Mouse (Mus musculus) midbrain, embryonic 12.5 days (tissue): ENCODE data around the gene Sept11. TPM values are rescaled to one million over a fixed set of nuclear protein-coding genes. Genes with fewer than 3 reads are reported as not detected.
A peak's percentile ranks its signal among the peaks of the same experiment; 100 is the strongest.

ENCODE experiments used
- ATAC-seq: fragments of 200-750 bp; cut with Nextera tagmentation; 2 replicates; pipeline ENCODE4 v1.8.0; 2017; ENCODE audit warnings: low read depth, moderate TSS enrichment, moderate library complexity; ENCODE audit not compliant: low FRiP score
- H3K27ac ChIP-seq: fragments of 300-500 bp; sonication (generic); replicated peaks from 2 replicates; pipeline ENCODE4 v1.5.1; 2016; ENCODE audit warnings: mild to moderate bottlenecking
- H3K27me3 ChIP-seq: fragments of 300-500 bp; sonication (generic); 2 replicates; pipeline ENCODE4 v1.6.1; 2016; ENCODE audit warnings: mild to moderate bottlenecking
- H3K36me3 ChIP-seq: fragments of 300-500 bp; sonication (generic); 2 replicates; pipeline ENCODE4 v1.6.1; 2016
- H3K4me1 ChIP-seq: fragments of 300-500 bp; sonication (generic); 2 replicates; pipeline ENCODE4 v1.6.1; 2016
- H3K4me2 ChIP-seq: fragments of 300-500 bp; sonication (generic); replicated peaks from 2 replicates; pipeline ENCODE4 v1.6.1; 2016; ENCODE audit warnings: mild to moderate bottlenecking, moderate library complexity
- H3K4me3 ChIP-seq: fragments of 300-500 bp; sonication (generic); 2 replicates; pipeline ENCODE4 v1.5.1; 2016; ENCODE audit warnings: mild to moderate bottlenecking
- H3K9ac ChIP-seq: fragments of 300-500 bp; sonication (generic); replicated peaks from 2 replicates; pipeline ENCODE4 v1.6.1; 2016; ENCODE audit warnings: mild to moderate bottlenecking, moderate library complexity
- H3K9me3 ChIP-seq: fragments of 300-500 bp; sonication (generic); 2 replicates; pipeline ENCODE4 v1.6.1; 2016; ENCODE audit warnings: mild to moderate bottlenecking
- WGBS: fragments of 180-500 bp; shearing (Covaris S2); methylation state at CpG from one replicate; pipeline ENCODE4 v1.1.7; 2016; 5-methylcytosine and 5-hydroxymethylcytosine counted together
- polyA plus RNA-seq: library from polyadenylated mRNA; unstranded; fragments of >200 nt; fragmentation: Nextera tagmentation; extraction: Ambion mirVana; gene quantifications from 2 replicates; pipeline ENCODE4 v1.2.1, GENCODE M21; 2016

The Sept11 gene
- polyA plus RNA-seq, 1 experiment from 2014 or later, result 260 TPM

DNA sequence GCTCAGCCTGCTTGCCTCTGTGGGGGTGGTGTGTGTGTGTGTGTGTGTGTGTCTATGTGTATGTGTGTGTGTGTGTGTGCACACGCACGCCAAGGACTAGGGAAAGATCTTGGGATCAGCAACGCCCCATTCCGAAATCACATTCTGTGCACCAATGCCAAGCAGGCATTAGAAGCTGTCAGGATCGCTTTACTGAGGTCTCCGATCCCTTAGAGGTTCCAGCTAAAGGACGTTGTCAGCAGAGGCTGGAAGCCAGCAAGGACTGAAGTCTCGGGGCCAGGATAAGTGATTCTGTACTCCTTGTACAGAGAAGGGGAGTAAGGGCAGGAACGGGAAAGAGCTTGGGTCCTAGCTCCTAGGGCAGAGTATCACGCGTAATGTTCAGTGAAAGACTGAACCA lies 61.2 kb downstream of the Sept11 start:
- Histone ChIP-seq H3K9me3 (no peaks in the 10 kb centered on the region), H3K36me3 (peaks cover 67% of the 10 kb centered on the region), H3K27ac (no peak overlapping the region), H3K4me2 (no peak overlapping the region), H3K4me1 (peaks cover 13% of the 10 kb centered on the region), H3K4me3 (no peak overlapping the region), H3K27me3 (no peaks in the 10 kb centered on the region), H3K9ac (no peak overlapping the region)
- ATAC-seq, result no peak
- WGBS, result 94% methylated on average over 11 of the region's 11 CpGs

DNA sequence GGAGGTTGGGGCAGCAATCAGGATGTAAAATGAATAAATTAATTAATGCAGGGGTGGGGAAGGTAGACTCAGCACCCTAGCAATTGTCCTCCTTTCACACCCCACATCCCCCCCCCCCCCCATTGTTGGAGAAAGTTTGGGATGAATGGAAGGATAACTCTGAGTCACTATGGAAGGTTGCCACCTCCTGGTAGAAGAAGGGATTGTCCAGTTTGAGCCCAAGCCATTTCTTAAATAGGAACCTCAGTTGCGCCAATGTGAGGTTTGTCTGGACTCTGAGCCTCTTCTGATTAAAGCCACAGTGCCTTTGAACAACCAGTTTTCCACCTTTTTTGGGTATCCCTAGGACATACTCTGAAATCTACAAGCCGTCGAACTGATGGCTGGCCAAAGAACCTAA lies 70.3 kb downstream of the Sept11 start:
- Histone ChIP-seq H3K27me3 (no peaks in the 10 kb centered on the region), H3K36me3 (peaks cover 78% of the 10 kb centered on the region), H3K9me3 (no peaks in the 10 kb centered on the region), H3K4me2 (no peak overlapping the region), H3K4me1 (no peaks in the 10 kb centered on the region), H3K4me3 (no peak overlapping the region), H3K9ac (no peak overlapping the region), H3K27ac (no peak overlapping the region)
- WGBS, result 81% methylated on average over 3 of the region's 3 CpGs
- ATAC-seq, result peak; percentile 44; the same call in 1 of the 2 replicates

DNA sequence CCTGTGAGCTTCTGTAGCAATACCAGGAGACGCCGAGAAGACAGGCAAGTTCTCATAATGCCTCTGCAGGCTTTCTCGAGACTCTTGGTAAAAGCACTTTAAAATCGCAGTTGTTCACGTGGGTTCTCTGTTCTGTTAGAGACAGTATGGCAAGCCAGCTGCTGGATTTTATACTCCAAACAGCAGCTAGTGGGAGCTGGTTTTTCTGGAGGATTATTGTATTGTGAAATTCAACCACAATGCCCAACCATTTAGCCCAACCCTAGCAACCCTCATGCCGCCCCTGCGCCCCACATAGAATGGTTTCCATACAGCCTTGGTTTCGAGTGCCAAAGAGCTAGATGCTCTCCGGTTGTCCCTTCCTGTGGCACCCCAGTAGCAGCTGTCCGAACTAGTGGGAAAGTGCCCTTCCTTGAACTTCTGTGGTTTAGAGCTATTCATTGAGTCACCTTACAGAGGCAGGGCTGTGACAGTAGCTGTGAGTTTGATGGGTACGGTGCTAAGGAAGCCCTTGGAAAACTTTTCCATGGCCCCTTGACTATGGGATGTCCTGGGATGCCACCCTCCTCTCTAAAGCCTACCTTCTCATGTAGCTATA lies 74.8 kb downstream of the Sept11 start:
- Histone ChIP-seq H3K27ac (no peak overlapping the region), H3K36me3 (peaks cover 80% of the 10 kb centered on the region), H3K9ac (no peak overlapping the region), H3K4me3 (no peak overlapping the region), H3K4me2 (no peak overlapping the region), H3K4me1 (no peaks in the 10 kb centered on the region), H3K27me3 (no peaks in the 10 kb centered on the region), H3K9me3 (no peaks in the 10 kb centered on the region)
- ATAC-seq, result no peak
- 88% methylated on average over 11 of the region's 11 CpGs for WGBS

DNA sequence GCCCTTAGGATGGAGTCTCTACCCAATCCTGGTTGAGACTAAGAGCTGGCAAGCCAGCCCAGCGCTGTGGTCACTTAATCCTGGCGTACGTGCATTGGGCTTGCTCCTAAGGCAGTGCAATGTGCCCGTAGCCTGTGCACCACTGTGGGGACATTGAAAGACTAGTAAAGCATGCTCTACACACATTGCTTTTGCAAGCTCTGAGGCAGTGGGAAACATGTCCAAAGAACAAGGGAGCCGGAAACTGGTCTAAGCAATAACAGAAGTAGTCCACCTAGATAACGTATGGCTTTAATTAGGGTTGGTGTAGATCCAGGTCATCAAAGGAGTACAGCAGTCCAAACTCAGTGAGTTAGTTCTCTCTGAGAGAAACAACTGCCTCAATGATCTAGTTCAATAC lies 75.4 kb downstream of the Sept11 start:
- no peaks in the 10 kb centered on the region for H3K4me1 ChIP-seq
- H3K9me3 ChIP-seq, result no peaks in the 10 kb centered on the region
- H3K27ac ChIP-seq, result no peak overlapping the region
- no peak overlapping the region for H3K4me2 ChIP-seq
- peaks cover 84% of the 10 kb centered on the region for H3K36me3 ChIP-seq
- H3K4me3 ChIP-seq, result no peak overlapping the region
- no peaks in the 10 kb centered on the region for H3K27me3 ChIP-seq
- WGBS, result 91% methylated on average over 6 of the region's 6 CpGs
- no peak overlapping the region for H3K9ac ChIP-seq
- ATAC-seq, result no peak

DNA sequence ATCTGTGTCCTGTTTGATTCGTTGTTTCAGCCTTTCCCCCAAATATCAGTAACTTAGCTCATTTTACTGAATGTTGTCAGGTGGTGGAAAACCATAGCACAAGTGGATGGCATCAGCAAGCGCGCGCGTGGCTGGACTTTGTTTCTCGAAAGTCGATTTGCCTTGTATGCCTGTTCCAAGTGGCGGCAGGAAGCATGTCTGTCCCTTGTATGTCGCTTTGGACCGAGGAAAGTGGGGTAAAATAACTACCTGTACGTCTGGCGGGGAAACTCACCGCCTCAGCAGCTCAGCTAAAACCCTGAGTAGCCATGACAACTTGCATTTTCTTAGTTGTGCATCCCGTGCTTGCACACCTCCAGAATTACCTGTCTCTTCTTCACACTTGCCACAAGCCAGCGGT lies 78.2 kb downstream of the Sept11 start:
- H3K9me3 ChIP-seq, result no peaks in the 10 kb centered on the region
- H3K4me3 ChIP-seq, result no peak overlapping the region
- no peaks in the 10 kb centered on the region for H3K27me3 ChIP-seq
- WGBS, result 97% methylated on average over 15 of the region's 15 CpGs
- H3K4me2 ChIP-seq, result no peak overlapping the region
- H3K4me1 ChIP-seq, result no peaks in the 10 kb centered on the region
- no peak overlapping the region for H3K9ac ChIP-seq
- no peak for ATAC-seq
- peaks cover 82% of the 10 kb centered on the region for H3K36me3 ChIP-seq
- H3K27ac ChIP-seq, result no peak overlapping the region

DNA sequence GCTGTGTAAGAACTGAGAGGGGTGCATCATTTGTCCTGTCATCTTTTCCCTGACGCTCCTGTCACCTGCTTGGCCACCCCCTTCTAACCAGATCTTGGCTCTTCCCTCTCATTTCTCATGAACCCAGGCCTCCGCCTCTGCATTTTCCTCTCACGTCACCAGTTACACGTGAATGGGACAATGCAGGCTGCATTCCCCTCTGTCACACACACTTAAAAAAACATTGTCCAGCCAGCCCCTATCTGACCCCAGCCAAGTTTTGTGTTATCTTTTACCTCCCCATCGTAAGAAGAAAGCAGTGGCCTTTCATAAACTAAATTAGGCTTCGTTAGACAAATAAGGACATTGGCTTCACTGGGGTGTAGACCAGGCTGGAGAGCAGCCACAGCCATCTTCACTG lies 79.3 kb downstream of the Sept11 start:
- Histone ChIP-seq H3K4me1 (no peaks in the 10 kb centered on the region), H3K27ac (no peak overlapping the region), H3K4me3 (no peak overlapping the region), H3K9me3 (no peaks in the 10 kb centered on the region), H3K36me3 (peaks cover 71% of the 10 kb centered on the region), H3K9ac (no peak overlapping the region), H3K27me3 (no peaks in the 10 kb centered on the region), H3K4me2 (no peak overlapping the region)
- ATAC-seq, result no peak
- WGBS, result 85% methylated on average over 6 of the region's 6 CpGs

DNA sequence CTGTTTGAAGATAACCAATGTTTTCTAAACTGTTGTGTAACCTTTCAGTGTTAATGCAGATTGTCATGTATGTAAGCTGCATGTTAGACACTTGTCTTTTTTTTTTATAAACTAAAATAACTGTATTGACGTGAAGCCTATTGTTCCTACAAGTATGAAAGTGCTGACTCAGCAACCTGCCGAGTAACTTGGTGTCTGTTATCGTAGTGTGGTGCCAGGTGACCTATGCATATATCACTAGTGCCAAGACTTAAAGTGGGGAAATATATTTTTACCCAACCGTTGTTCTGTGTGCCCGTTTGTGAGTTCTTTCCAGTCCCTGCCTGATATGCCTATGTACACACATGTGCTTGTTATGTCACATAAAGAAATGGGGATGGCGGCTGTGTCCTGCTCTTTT lies 81.4 kb downstream of the Sept11 start:
- 92% methylated on average over 6 of the region's 6 CpGs for WGBS
- H3K27me3 ChIP-seq, result no peaks in the 10 kb centered on the region
- no peak for ATAC-seq
- H3K4me1 ChIP-seq, result no peaks in the 10 kb centered on the region
- H3K9ac ChIP-seq, result no peak overlapping the region
- no peaks in the 10 kb centered on the region for H3K9me3 ChIP-seq
- H3K36me3 ChIP-seq, result peaks cover 63% of the 10 kb centered on the region
- H3K4me3 ChIP-seq, result no peak overlapping the region
- no peak overlapping the region for H3K27ac ChIP-seq
- no peak overlapping the region for H3K4me2 ChIP-seq

DNA sequence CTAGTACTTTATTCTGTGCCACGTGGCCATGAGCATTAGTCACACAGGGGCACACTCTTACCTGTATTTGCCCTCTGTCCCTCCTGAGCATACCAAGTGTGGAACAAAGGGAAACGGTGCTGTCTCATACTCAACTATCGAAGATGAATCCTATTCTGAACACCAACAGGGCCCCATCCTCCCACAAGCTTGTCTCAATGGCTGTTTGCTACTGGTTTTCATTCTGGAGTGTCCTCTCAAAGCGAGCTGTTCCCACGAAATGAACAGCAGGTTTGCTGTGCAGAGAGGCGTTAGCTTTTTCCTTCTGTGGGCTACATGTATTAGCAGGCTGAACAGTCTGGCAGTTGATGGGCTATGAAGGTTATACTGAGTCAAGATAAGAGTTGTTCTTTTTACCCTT lies 85.4 kb downstream of the Sept11 start:
- H3K9me3 ChIP-seq, result no peaks in the 10 kb centered on the region
- H3K4me2 ChIP-seq, result no peak overlapping the region
- H3K9ac ChIP-seq, result no peak overlapping the region
- H3K27ac ChIP-seq, result no peak overlapping the region
- WGBS, result 86% methylated on average over 6 of the region's 6 CpGs
- H3K4me1 ChIP-seq, result no peaks in the 10 kb centered on the region
- no peak for ATAC-seq
- no peak overlapping the region for H3K4me3 ChIP-seq
- H3K27me3 ChIP-seq, result no peaks in the 10 kb centered on the region
- peaks cover 48% of the 10 kb centered on the region for H3K36me3 ChIP-seq

DNA sequence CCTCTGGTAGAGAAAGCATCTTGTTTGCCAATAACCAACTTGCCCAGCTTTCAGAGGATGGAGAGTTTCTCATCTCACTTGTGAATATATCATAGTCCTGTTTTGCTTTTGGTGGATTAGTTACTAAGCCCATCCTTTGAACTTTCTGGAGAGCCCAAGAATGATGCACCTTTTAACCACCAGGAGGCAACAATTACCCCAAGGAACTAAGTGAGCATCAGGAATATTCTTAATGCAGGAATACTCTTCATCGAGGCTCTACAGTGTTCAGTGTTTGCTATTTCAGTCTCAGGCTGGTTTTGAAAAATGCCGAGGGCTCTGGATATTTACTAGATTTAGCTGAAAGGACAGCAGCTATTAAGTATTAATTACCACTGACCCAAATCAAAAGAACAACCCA lies 87.0 kb downstream of the Sept11 start:
- H3K9me3 ChIP-seq, result no peaks in the 10 kb centered on the region
- peaks cover 48% of the 10 kb centered on the region for H3K36me3 ChIP-seq
- no peak overlapping the region for H3K4me3 ChIP-seq
- H3K9ac ChIP-seq, result no peak overlapping the region
- WGBS, result 81% methylated on average over 2 of the region's 2 CpGs
- no peak overlapping the region for H3K27ac ChIP-seq
- H3K4me2 ChIP-seq, result no peak overlapping the region
- no peaks in the 10 kb centered on the region for H3K27me3 ChIP-seq
- ATAC-seq, result no peak
- H3K4me1 ChIP-seq, result no peaks in the 10 kb centered on the region

DNA sequence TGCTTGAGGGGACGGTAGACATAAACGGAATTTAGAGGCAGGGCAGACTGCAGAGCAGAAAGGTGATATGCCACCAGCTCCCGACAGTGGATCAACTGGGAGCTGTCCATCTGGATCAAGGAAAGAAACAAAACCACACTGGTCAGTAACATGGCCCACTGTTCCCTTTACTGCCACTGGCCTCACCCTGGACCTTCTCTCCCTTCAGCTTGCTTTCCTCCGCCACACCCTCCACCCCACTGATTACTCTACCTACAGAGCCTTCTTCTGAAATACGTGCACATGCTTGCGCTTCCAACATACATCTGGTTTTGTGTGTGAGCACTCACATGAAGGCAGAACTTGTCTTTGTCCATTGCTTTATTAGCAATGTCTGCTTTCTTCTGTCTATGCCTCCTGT lies 90.1 kb downstream of the Sept11 start:
- no peak for ATAC-seq
- H3K9ac ChIP-seq, result no peak overlapping the region
- H3K9me3 ChIP-seq, result no peaks in the 10 kb centered on the region
- H3K36me3 ChIP-seq, result peaks cover 62% of the 10 kb centered on the region
- no peak overlapping the region for H3K4me2 ChIP-seq
- H3K4me1 ChIP-seq, result no peaks in the 10 kb centered on the region
- H3K4me3 ChIP-seq, result no peak overlapping the region
- no peak overlapping the region for H3K27ac ChIP-seq
- WGBS, result 89% methylated on average over 6 of the region's 6 CpGs
- H3K27me3 ChIP-seq, result no peaks in the 10 kb centered on the region

DNA sequence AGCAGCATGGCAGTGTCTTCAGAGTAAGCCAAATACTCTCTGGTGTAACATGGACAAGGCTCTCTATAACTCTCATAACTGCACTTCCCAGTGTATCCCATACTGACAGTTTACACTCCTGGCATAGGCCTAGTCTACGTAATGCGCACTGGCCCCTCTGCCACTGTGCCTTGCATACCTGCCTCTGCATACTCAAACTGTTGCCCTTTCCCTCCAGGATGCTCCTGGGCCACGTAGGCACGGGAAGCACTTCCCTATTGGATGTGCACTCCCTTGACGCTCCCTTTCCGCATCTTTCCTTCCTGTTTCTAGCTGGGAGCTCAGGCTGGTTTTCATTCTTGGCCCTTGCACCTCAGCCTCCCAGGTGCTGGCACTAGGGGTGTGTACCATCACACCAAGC lies 91.3 kb downstream of the Sept11 start:
- H3K4me2 ChIP-seq, result no peak overlapping the region
- no peak overlapping the region for H3K9ac ChIP-seq
- H3K9me3 ChIP-seq, result no peaks in the 10 kb centered on the region
- no peak for ATAC-seq
- H3K27me3 ChIP-seq, result no peaks in the 10 kb centered on the region
- peaks cover 68% of the 10 kb centered on the region for H3K36me3 ChIP-seq
- H3K4me3 ChIP-seq, result no peak overlapping the region
- 89% methylated on average over 6 of the region's 6 CpGs for WGBS
- H3K27ac ChIP-seq, result no peak overlapping the region
- no peaks in the 10 kb centered on the region for H3K4me1 ChIP-seq

DNA sequence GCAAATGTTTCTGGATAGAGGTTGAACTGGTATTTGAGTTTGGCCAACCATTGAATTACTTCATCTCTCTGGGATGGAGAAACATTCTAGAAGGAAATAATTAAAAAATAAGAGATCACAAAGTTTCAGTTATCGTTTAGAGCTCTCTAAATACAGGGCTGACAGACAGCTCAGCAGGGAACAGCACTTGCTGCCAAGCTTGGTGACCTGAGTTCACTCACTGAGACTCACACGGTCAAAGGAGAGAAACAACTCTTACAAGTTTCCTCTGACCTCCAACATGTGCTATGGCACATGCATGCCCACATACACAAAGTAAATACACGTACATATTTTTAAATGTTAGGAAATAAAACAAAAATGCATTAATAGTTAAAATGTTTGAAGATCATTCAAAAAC lies 96.4 kb downstream of the Sept11 start:
- H3K27me3 ChIP-seq, result no peaks in the 10 kb centered on the region
- no peak for ATAC-seq
- H3K4me3 ChIP-seq, result no peak overlapping the region
- H3K9ac ChIP-seq, result no peak overlapping the region
- no peak overlapping the region for H3K4me2 ChIP-seq
- H3K4me1 ChIP-seq, result no peaks in the 10 kb centered on the region
- no peaks in the 10 kb centered on the region for H3K9me3 ChIP-seq
- 70% methylated on average over 3 of the region's 3 CpGs for WGBS
- no peak overlapping the region for H3K27ac ChIP-seq
- H3K36me3 ChIP-seq, result peaks cover 41% of the 10 kb centered on the region

DNA sequence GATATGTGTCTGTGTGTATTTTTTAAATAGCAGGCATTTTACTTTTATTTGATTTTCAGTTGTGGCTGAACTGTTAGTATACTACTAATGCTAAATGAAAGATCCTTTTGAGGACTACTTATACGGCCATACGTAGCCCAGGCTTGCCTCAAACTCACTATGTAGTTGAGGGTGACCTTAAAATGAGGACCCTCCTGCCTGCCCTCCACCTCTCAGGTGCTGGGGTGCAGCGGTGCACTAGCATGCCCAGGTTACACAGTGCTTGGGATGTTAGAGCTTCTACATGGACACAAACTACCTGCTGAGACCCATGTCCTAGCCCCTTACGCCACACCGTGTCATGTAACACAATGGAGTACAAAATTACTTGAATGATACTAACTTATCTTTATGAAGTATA lies 97.2 kb downstream of the Sept11 start:
- no peaks in the 10 kb centered on the region for H3K4me1 ChIP-seq
- H3K4me3 ChIP-seq, result no peak overlapping the region
- no peaks in the 10 kb centered on the region for H3K9me3 ChIP-seq
- no peak overlapping the region for H3K9ac ChIP-seq
- ATAC-seq, result no peak
- H3K27me3 ChIP-seq, result no peaks in the 10 kb centered on the region
- H3K27ac ChIP-seq, result no peak overlapping the region
- H3K36me3 ChIP-seq, result peaks cover 35% of the 10 kb centered on the region
- WGBS, result 94% methylated on average over 5 of the region's 5 CpGs
- no peak overlapping the region for H3K4me2 ChIP-seq
